Mouse (Mus musculus): Measurements from ENCODE around the gene Nepn. TPM values are rescaled to one million over a fixed set of nuclear protein-coding genes. Genes with fewer than 3 reads are reported as not detected.

Gene Nepn
- total and polyA plus RNA-seq, 3 experiments, result not detected

DNA sequence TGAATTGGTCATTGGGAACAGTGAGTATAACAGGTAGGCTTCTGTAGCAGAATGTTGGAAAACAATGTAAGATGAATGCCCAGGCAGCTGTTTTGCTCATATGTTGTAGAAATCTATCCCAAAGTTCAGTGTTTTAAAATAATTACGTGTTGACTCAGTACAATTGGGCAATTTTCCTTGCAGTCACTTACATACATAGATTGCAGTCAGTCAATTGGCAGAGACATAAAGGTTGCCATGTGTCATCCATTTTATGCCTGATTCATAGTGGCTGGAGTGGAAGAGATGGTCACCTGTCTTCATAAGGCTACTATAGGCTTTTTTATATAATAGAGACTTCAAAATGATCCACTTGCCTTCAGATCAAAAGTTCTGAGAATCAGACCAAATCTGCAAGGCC lies 31.8 kb downstream of the Nepn start:
- in situ Hi-C loops (cut with MboI; ENCODE audit: low pct_ligation_motif_present, low pct_unique_long_range_greater_than_20kb, low sequenced_read_pairs), result no loop called here
- peaks cover 6 to 71% of the 10 kb centered on the region in 2 experiments for H3K4me1 ChIP-seq (ENCODE audit: control insufficient read depth in 1 of 2, insufficient read depth in 2 of 2)
- peaks cover 43% of the 10 kb centered on the region for H3K79me2 ChIP-seq (replicated peaks; ENCODE audit: control insufficient read depth, extremely low read depth, insufficient read depth, poor library complexity, severe bottlenecking)
- dilution Hi-C loops (cut with MboI; ENCODE audit: extremely low pct_ligation_motif_present, extremely low pct_unique_long_range_greater_than_20kb, low sequenced_read_pairs), result no loop called here
- H3K27ac ChIP-seq (ENCODE audit: insufficient read depth, low read depth), result no peak overlapping the region
- H3K4me3 ChIP-seq (replicated peaks in 1 of 3; ENCODE audit: low read depth in 2 of 3, low read length in 2 of 3, poor library complexity in 1 of 3), result no peak overlapping the region
- H3K4me2 ChIP-seq (ENCODE audit: insufficient read depth, low read depth, poor library complexity, severe bottlenecking), result no peak overlapping the region
- H3K27me3 ChIP-seq (replicated peaks), result no peaks in the 10 kb centered on the region
- H3K9me3 ChIP-seq (replicated peaks; ENCODE audit: low read length), result no peaks in the 10 kb centered on the region
- peaks cover 0 to 29% of the 10 kb centered on the region in 2 experiments for H3K36me3 ChIP-seq (replicated peaks in 1 of 2; ENCODE audit: control insufficient read depth in 1 of 2, insufficient read depth in 1 of 2, low read length in 1 of 2)
- no peak overlapping the region for H3K9ac ChIP-seq (ENCODE audit: insufficient read depth, low read depth)
- DNase-seq (ENCODE audit: extremely low read depth), result no peak
- TF ChIP-seq EP300 (IDR thresholded peaks at IDR 0.05; ENCODE audit: low read length) (no peak), ETS1 (conservative IDR thresholded peaks at IDR 0.05; ENCODE audit: low read depth, low read length) (no peak), SMC3 (IDR thresholded peaks at IDR 0.05; ENCODE audit: low read depth, low read length) (no peak)

DNA sequence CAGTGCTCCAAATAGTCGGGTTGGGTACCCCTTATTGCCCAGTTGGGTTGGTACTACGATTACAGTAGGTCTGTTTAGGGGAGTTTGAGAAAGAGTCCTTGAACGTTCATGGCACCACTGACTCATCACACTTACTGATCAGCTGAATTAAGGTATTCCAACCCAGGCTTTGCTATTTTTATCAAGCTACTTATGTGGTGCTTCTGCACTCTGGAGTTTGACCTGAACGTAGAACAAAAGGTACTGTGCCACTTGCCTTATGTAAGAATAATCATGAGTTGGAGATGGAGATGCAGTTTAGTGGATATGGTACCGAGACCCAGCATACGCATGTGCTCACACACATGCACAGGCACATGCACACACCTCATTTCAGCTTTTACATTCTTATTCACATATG lies 32.9 kb downstream of the Nepn start:
- no peak for DNase-seq (ENCODE audit: extremely low read depth)
- Histone ChIP-seq H3K27me3 (replicated peaks) (no peaks in the 10 kb centered on the region), H3K4me1 (ENCODE audit: control insufficient read depth in 1 of 2, insufficient read depth in 2 of 2) (peaks cover 11 to 79% of the 10 kb centered on the region in 2 experiments), H3K79me2 (replicated peaks; ENCODE audit: control insufficient read depth, extremely low read depth, insufficient read depth, poor library complexity, severe bottlenecking) (peaks cover 54% of the 10 kb centered on the region), H3K4me3 (replicated peaks in 1 of 3; ENCODE audit: low read depth in 2 of 3, low read length in 2 of 3, poor library complexity in 1 of 3) (no peak overlapping the region), H3K9ac (ENCODE audit: insufficient read depth, low read depth) (no peak overlapping the region), H3K27ac (ENCODE audit: insufficient read depth, low read depth) (no peak overlapping the region), H3K36me3 (replicated peaks in 1 of 2; ENCODE audit: control insufficient read depth in 1 of 2, insufficient read depth in 1 of 2, low read length in 1 of 2) (peaks cover 0 to 40% of the 10 kb centered on the region in 2 experiments), H3K9me3 (replicated peaks; ENCODE audit: low read length) (no peaks in the 10 kb centered on the region), H3K4me2 (ENCODE audit: insufficient read depth, low read depth, poor library complexity, severe bottlenecking) (no peak overlapping the region)
- in situ Hi-C loops (cut with MboI; ENCODE audit: low pct_ligation_motif_present, low pct_unique_long_range_greater_than_20kb, low sequenced_read_pairs) (no loop called here), dilution Hi-C loops (cut with MboI; ENCODE audit: extremely low pct_ligation_motif_present, extremely low pct_unique_long_range_greater_than_20kb, low sequenced_read_pairs) (no loop called here)
- TF ChIP-seq TCF12 (IDR thresholded peaks at IDR 0.05; ENCODE audit: low read depth, low read length) (no peak), MEF2A (IDR thresholded peaks at IDR 0.05; ENCODE audit: borderline replicate concordance, low read depth, low read length) (no peak), NELFE (IDR thresholded peaks at IDR 0.05; ENCODE audit: low read depth, low read length) (no peak), E2F4 (IDR thresholded peaks at IDR 0.05; ENCODE audit: insufficient replicate concordance, low read depth, low read length) (no peak), MXI1 (IDR thresholded peaks at IDR 0.05; ENCODE audit: low read depth, low read length) (no peak)

DNA sequence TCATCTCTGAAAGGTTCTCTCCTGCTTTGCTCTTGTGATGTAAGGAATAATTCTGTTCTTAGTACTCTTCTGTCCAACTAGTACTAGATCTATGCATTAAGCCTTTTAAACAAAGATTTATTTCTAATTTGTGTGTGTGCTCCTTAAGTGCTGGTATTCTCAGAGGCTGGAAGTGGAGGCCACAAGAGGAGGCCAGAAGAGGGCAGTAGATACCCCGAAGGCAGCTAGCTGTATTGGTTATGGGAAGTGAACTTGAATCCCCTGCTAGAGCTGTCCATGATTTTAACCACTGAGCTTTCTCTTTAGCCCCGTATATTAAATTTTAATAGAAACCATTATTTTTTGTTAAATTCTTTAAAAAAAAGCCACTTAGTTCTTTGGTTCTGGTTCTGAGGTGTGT lies 34.3 kb downstream of the Nepn start:
- Histone ChIP-seq H3K4me2 (ENCODE audit: insufficient read depth, low read depth, poor library complexity, severe bottlenecking) (0 out of 2 replicates have a peak overlapping the region, but pooled peaks have one; percentile 61), H3K4me1 (ENCODE audit: control insufficient read depth in 1 of 2, insufficient read depth in 2 of 2) (peaks cover 11 to 90% of the 10 kb centered on the region in 2 experiments), H3K4me3 (replicated peaks in 1 of 3; ENCODE audit: low read depth in 2 of 3, low read length in 2 of 3, poor library complexity in 1 of 3) (no peak overlapping the region), H3K9me3 (replicated peaks; ENCODE audit: low read length) (no peaks in the 10 kb centered on the region), H3K27ac (ENCODE audit: insufficient read depth, low read depth) (no peak overlapping the region), H3K79me2 (replicated peaks; ENCODE audit: control insufficient read depth, extremely low read depth, insufficient read depth, poor library complexity, severe bottlenecking) (peaks cover 65% of the 10 kb centered on the region), H3K27me3 (replicated peaks) (no peaks in the 10 kb centered on the region), H3K36me3 (replicated peaks in 1 of 2; ENCODE audit: control insufficient read depth in 1 of 2, insufficient read depth in 1 of 2, low read length in 1 of 2) (peaks cover 0 to 46% of the 10 kb centered on the region in 2 experiments), H3K9ac (ENCODE audit: insufficient read depth, low read depth) (peak overlapping the region; percentile 66)
- TF ChIP-seq MEF2A (IDR thresholded peaks at IDR 0.05; ENCODE audit: borderline replicate concordance, low read depth, low read length), result no peak
- no peak for TF ChIP-seq NRF1 (IDR thresholded peaks at IDR 0.05; ENCODE audit: low read depth, low read length)
- TF ChIP-seq MAFK (IDR thresholded peaks at IDR 0.05; ENCODE audit: insufficient replicate concordance, low read length), result no peak
- TF ChIP-seq CTCF (conservative IDR thresholded peaks at IDR 0.05 in 1 of 2, IDR thresholded peaks at IDR 0.05 in 1 of 2; ENCODE audit: low read depth in 2 of 2, low read length in 2 of 2), result peak in 1 of 2 experiments; percentile 62; a peak in 3 of 4 replicates
- no peak for TF ChIP-seq RCOR1 (conservative IDR thresholded peaks at IDR 0.05; ENCODE audit: low read depth, low read length)
- TF ChIP-seq SMC3 (IDR thresholded peaks at IDR 0.05; ENCODE audit: low read depth, low read length), result peak; percentile 34
- no peak for TF ChIP-seq MAZ (IDR thresholded peaks at IDR 0.05; ENCODE audit: low read depth, low read length)
- no peak for TF ChIP-seq PAX5 (IDR thresholded peaks at IDR 0.05; ENCODE audit: low read length)
- TF ChIP-seq MXI1 (IDR thresholded peaks at IDR 0.05; ENCODE audit: low read depth, low read length), result no peak
- TF ChIP-seq KAT2A (IDR thresholded peaks at IDR 0.05; ENCODE audit: insufficient replicate concordance, low read length), result no peak
- TF ChIP-seq MAX (IDR thresholded peaks at IDR 0.05; ENCODE audit: low read length), result no peak
- TF ChIP-seq GABPA (IDR thresholded peaks at IDR 0.05; ENCODE audit: insufficient replicate concordance, low read depth, low read length), result no peak
- no peak for TF ChIP-seq TBP (conservative IDR thresholded peaks at IDR 0.05; ENCODE audit: low read depth, low read length)
- peak; percentile 36 for TF ChIP-seq RAD21 (IDR thresholded peaks at IDR 0.05; ENCODE audit: low read depth, low read length)
- peak; percentile 51 for DNase-seq (ENCODE audit: extremely low read depth)
- in situ Hi-C loops (cut with MboI; ENCODE audit: low pct_ligation_motif_present, low pct_unique_long_range_greater_than_20kb, low sequenced_read_pairs), result no loop called here
- dilution Hi-C loops (cut with MboI; ENCODE audit: extremely low pct_ligation_motif_present, extremely low pct_unique_long_range_greater_than_20kb, low sequenced_read_pairs), result no loop called here
